Mouse (Mus musculus) hindlimb bud, embryonic 11.5 days (tissue): ENCODE data around the gene Fam205a4.
"Not testable (repeated sequence)": the region's sequence is repeated elsewhere in the genome, so short reads cannot be mapped to it uniquely, and the experiment has no call there.

Source experiments
- DNase-seq: peaks from one replicate; pipeline ENCODE4 v3.0.0-alpha.2; 2012; ENCODE audit warnings: low read depth, low spot score; ENCODE audit errors: extremely low spot score

The Fam205a4 gene

DNA sequence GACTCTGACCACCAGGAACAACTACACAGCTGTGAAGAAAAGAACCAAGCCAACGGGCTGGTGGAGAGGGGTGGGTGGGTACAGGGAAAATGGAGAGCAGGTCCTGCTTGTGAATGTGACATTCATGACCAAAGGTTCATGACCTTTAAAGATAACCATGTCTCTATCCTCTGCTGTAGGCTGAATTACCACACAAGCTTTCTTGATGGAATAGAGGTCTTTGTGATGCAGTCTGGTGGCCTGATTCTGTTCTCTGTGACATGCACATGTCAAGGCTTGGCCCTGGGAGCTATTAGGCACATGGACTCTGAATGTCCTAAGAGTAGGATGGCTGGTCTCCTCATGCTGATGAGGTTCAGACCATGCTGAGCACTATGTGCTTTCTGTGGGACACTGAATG is at the start of gene Fam205a4:
TSS of gene Fam205a4 (plus strand) at position 301 of the 400 bp plus-strand sequence.
- not testable (repeated sequence) for DNase-seq

DNA sequence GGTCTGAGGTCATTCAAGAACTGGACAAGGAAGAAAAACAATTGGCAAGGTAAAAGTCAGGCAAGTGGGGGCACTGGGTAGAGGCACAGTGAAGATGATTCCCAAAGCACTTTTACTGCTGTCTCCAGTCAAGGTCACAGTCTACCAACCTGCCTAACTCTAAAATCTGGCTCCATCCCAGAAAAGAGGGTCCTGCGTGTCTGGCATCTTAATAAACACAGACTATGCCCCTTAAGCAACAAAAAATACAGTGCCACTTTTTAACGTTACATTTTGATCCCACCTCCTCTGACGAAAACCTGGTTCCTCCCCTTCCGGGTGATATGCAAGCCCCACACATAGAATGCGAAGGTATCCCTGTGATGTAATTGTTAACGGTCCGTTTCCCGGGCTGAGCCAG is 24.6 kb upstream of the Fam205a4 start, which contains the start of gene Gm20878:
TSS of gene Gm20878 (plus strand) at position 301 of the 400 bp plus-strand sequence.
- not testable (repeated sequence) for DNase-seq
